Mouse (Mus musculus) embryo, embryonic 11.5 days (tissue): ENCODE results near the gene Gm20852.
"Not testable (repeated sequence)": the region's sequence is repeated elsewhere in the genome, so short reads cannot be mapped to it uniquely, and the experiment has no call there.

ENCODE experiments used
- DNase-seq: peaks from one replicate; pipeline ENCODE4 v3.0.0-alpha.2; 2012; ENCODE audit warnings: low read depth, low spot score

The Gm20852 gene

GRCm38 (mm10) chrY:66742023-66742422 lies at the start of gene Gm20852:
Gene Gm20852 (minus strand): TSS chrY:66742123.
- DNase-seq, result not testable (repeated sequence)
